ENCODE assay signal across 8 mouse cellular contexts in genomic region chr7:114922155-114922554, GRCm38 (mm10).
DNase-seq lines count a peak whose midpoint lies in the region; ATAC-seq and TF ChIP-seq lines count a peak whose summit lies in the region.

No protein-coding gene starts in this region.

- no peaks in the 10 kb centered on the region for H3K9me3 ChIP-seq in embryonic facial prominence, embryonic 13.5 days
- no peaks in the 10 kb centered on the region for H3K9me3 ChIP-seq in kidney, embryonic 15.5 days (replicated peaks)
- H3K9me3 ChIP-seq in limb, embryonic 14.5 days (ENCODE audit: control insufficient read depth, low read length) = no peaks in the 10 kb centered on the region
- H3K9me3 ChIP-seq in neural tube, embryonic 14.5 days (ENCODE audit: control insufficient read depth, low read length) = no peaks in the 10 kb centered on the region

- WGBS in embryonic facial prominence, embryonic 13.5 days = 13% methylated on average over 3 of the region's 3 CpGs
- WGBS in kidney, embryonic 15.5 days = 9% methylated on average over 3 of the region's 3 CpGs
- 7% methylated on average over 3 of the region's 3 CpGs for WGBS in limb, embryonic 14.5 days
- 11% methylated on average over 3 of the region's 3 CpGs for WGBS in neural tube, embryonic 14.5 days

- ATAC-seq in embryonic facial prominence, embryonic 13.5 days (ENCODE audit: insufficient number of reproducible peaks, insufficient read depth, low FRiP score, low TSS enrichment, low read depth) = 0 out of 2 replicates have a peak, but pooled peaks have one; percentile 48
- ATAC-seq in kidney, embryonic 15.5 days (replicated peaks; ENCODE audit: low FRiP score) = peak; percentile 86
- peak; percentile 63 for ATAC-seq in limb, embryonic 14.5 days (ENCODE audit: low FRiP score, low read depth)
- peak; percentile 79 for ATAC-seq in neural tube, embryonic 14.5 days (ENCODE audit: low read depth)

- H3K4me3 ChIP-seq in embryonic facial prominence, embryonic 13.5 days = no peak overlapping the region
- H3K4me3 ChIP-seq in kidney, embryonic 15.5 days (replicated peaks) = no peak overlapping the region
- no peak overlapping the region for H3K4me3 ChIP-seq in limb, embryonic 14.5 days (replicated peaks; ENCODE audit: low read length)
- H3K4me3 ChIP-seq in neural tube, embryonic 14.5 days (ENCODE audit: low read depth, low read length) = no peak overlapping the region

- H3K4me2 ChIP-seq in embryonic facial prominence, embryonic 13.5 days = no peak overlapping the region
- H3K4me2 ChIP-seq in kidney, embryonic 15.5 days = no peak overlapping the region
- H3K4me2 ChIP-seq in limb, embryonic 14.5 days (replicated peaks; ENCODE audit: low read depth, low read length, severe bottlenecking) = no peak overlapping the region
- no peak overlapping the region for H3K4me2 ChIP-seq in neural tube, embryonic 14.5 days (ENCODE audit: low read depth, low read length)

- no peak overlapping the region for H3K9ac ChIP-seq in embryonic facial prominence, embryonic 13.5 days
- H3K9ac ChIP-seq in kidney, embryonic 15.5 days = no peak overlapping the region
- H3K9ac ChIP-seq in limb, embryonic 14.5 days (ENCODE audit: low read depth, low read length, severe bottlenecking) = no peak overlapping the region
- H3K9ac ChIP-seq in neural tube, embryonic 14.5 days (replicated peaks; ENCODE audit: low read depth, low read length) = no peak overlapping the region

- no peaks in the 10 kb centered on the region for H3K36me3 ChIP-seq in embryonic facial prominence, embryonic 13.5 days
- no peaks in the 10 kb centered on the region for H3K36me3 ChIP-seq in kidney, embryonic 15.5 days
- H3K36me3 ChIP-seq in limb, embryonic 14.5 days (ENCODE audit: control insufficient read depth, insufficient read depth, low read length) = no peaks in the 10 kb centered on the region
- H3K36me3 ChIP-seq in neural tube, embryonic 14.5 days (ENCODE audit: control insufficient read depth, insufficient read depth, low read length) = no peaks in the 10 kb centered on the region

- H3K4me1 ChIP-seq in embryonic facial prominence, embryonic 13.5 days = no peaks in the 10 kb centered on the region
- H3K4me1 ChIP-seq in kidney, embryonic 15.5 days = no peaks in the 10 kb centered on the region
- no peaks in the 10 kb centered on the region for H3K4me1 ChIP-seq in limb, embryonic 14.5 days (ENCODE audit: control insufficient read depth, insufficient read depth, low read length)
- no peaks in the 10 kb centered on the region for H3K4me1 ChIP-seq in neural tube, embryonic 14.5 days (ENCODE audit: control insufficient read depth, insufficient read depth, low read length)

- DNase-seq in 416B (ENCODE audit: low read depth) = peak; percentile 33
- DNase-seq in adrenal gland, postnatal 25 days = peak; percentile 60
- DNase-seq in heart, adult 9 months (ENCODE audit: low spot score in 2 of 2) = peak; percentile 28 to 35
- DNase-seq in limb, embryonic 14.5 days (ENCODE audit: low spot score) = peak; percentile 76
- peak; percentile 27 for DNase-seq in testis, postnatal 14 days (ENCODE audit: low spot score)

- no peak overlapping the region for H3K27ac ChIP-seq in embryonic facial prominence, embryonic 13.5 days
- no peak overlapping the region for H3K27ac ChIP-seq in kidney, embryonic 15.5 days
- no peak overlapping the region for H3K27ac ChIP-seq in limb, embryonic 14.5 days (replicated peaks; ENCODE audit: low read depth, low read length)
- H3K27ac ChIP-seq in neural tube, embryonic 14.5 days (ENCODE audit: low read depth, low read length) = no peak overlapping the region

- peaks cover 10% of the 10 kb centered on the region; the same call in 1 of the 2 replicates for H3K27me3 ChIP-seq in embryonic facial prominence, embryonic 13.5 days
- no peaks in the 10 kb centered on the region for H3K27me3 ChIP-seq in kidney, embryonic 15.5 days
- no peaks in the 10 kb centered on the region for H3K27me3 ChIP-seq in limb, embryonic 14.5 days (ENCODE audit: control insufficient read depth, insufficient read depth, low read length)
- H3K27me3 ChIP-seq in neural tube, embryonic 14.5 days (ENCODE audit: control insufficient read depth, insufficient read depth, low read length) = no peaks in the 10 kb centered on the region

- no peak for TF ChIP-seq POLR2A in limb, embryonic 14.5 days (IDR thresholded peaks at IDR 0.05; ENCODE audit: borderline replicate concordance, extremely low read depth, insufficient read depth, insufficient read length)
